Mouse (Mus musculus): ENCODE measurements around the gene Gtpbp10. TPM values are rescaled to one million over a fixed set of nuclear protein-coding genes. Genes with fewer than 3 reads are reported as not detected.

Gene Gtpbp10
- polyA plus RNA-seq, 1 experiment from 2014 or later = 17.0 TPM

DNA sequence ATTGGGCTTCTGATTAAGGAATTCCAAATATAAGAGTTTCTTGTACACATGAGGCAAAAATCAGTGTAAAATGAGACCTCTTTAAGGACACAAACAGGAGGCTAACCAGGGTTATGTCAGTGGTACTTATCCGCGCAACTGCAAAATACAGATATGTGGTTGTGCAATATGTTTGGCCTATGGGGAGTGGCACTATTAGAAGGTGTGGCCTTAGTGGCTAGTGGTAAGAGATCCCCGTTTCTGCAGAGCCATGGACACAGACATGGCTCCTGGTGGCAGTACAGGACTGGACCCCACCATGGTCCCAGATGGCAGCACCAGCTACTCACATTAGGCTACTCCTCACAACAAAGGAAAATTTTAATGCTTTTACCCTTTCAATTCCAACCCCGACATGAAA is 64.3 kb downstream of the Gtpbp10 start:
- ATAC-seq (replicated peaks; ENCODE audit: insufficient number of reproducible peaks, insufficient read depth, low FRiP score, low read depth) = no peak
- H3K4me1 ChIP-seq (replicated peaks) = no peaks in the 10 kb centered on the region
- no peak overlapping the region for H3K9ac ChIP-seq
- no peak overlapping the region for H3K27ac ChIP-seq
- no peak overlapping the region for H3K4me2 ChIP-seq
- 74% methylated on average over 4 of the region's 4 CpGs for WGBS
- H3K9me3 ChIP-seq (replicated peaks) = no peaks in the 10 kb centered on the region
- peaks cover 8% of the 10 kb centered on the region; the same call in 1 of the 2 replicates for H3K27me3 ChIP-seq
- H3K36me3 ChIP-seq = no peaks in the 10 kb centered on the region
- H3K4me3 ChIP-seq = no peak overlapping the region

- H3K36me3 ChIP-seq = no peaks in the 10 kb centered on the region
- no peak for ATAC-seq (replicated peaks; ENCODE audit: insufficient number of reproducible peaks, insufficient read depth, low FRiP score, low read depth)
- no peak overlapping the region for H3K9ac ChIP-seq
- no peak overlapping the region for H3K4me2 ChIP-seq
- 38% methylated on average over 16 of the region's 16 CpGs for WGBS
- H3K4me1 ChIP-seq (replicated peaks) = no peaks in the 10 kb centered on the region
- H3K27ac ChIP-seq = no peak overlapping the region
- H3K9me3 ChIP-seq (replicated peaks) = no peaks in the 10 kb centered on the region
- no peak overlapping the region for H3K4me3 ChIP-seq
- H3K27me3 ChIP-seq = peaks cover 8% of the 10 kb centered on the region; the same call in 1 of the 2 replicates
Observed at GRCm38 (mm10) chr5:5494269-5495005, 64.9 kb downstream of the Gtpbp10 start.

GRCm38 (mm10) chr5:5492163-5492562 is 67.2 kb downstream of the Gtpbp10 start:
- Histone ChIP-seq H3K9me3 (replicated peaks) (no peaks in the 10 kb centered on the region), H3K4me3 (no peak overlapping the region), H3K36me3 (no peaks in the 10 kb centered on the region), H3K9ac (no peak overlapping the region), H3K27me3 (peaks cover 8% of the 10 kb centered on the region; the same call in 1 of the 2 replicates), H3K4me2 (no peak overlapping the region), H3K4me1 (replicated peaks) (no peaks in the 10 kb centered on the region), H3K27ac (no peak overlapping the region)
- no peak for ATAC-seq (replicated peaks; ENCODE audit: insufficient number of reproducible peaks, insufficient read depth, low FRiP score, low read depth)
- WGBS = 93% methylated on average over 4 of the region's 4 CpGs

Other genes with a start within 250 kb of the Gtpbp10 start
- gene Cdk14, start 139.2 kb downstream of the Gtpbp10 start, polyA plus RNA-seq (2015; fragmentation: Nextera tagmentation; extraction: Ambion mirVana) = 12.0 and 13.6 TPM in 2 replicates
- not detected in 2 replicates for gene 1700015F17Rik, start 80.4 kb downstream of the Gtpbp10 start, polyA plus RNA-seq (2015; fragmentation: Nextera tagmentation; extraction: Ambion mirVana)
- gene Cldn12, start 44.6 kb downstream of the Gtpbp10 start, polyA plus RNA-seq (2015; fragmentation: Nextera tagmentation; extraction: Ambion mirVana) = 9.9 and 11.4 TPM in 2 replicates
- gene Gm8773, start 14.3 kb upstream of the Gtpbp10 start, polyA plus RNA-seq (2015; fragmentation: Nextera tagmentation; extraction: Ambion mirVana) = 1.2 and 1.3 TPM in 2 replicates
- gene Cfap69, start 104.7 kb upstream of the Gtpbp10 start, polyA plus RNA-seq (2015; fragmentation: Nextera tagmentation; extraction: Ambion mirVana) = 1.6 and 1.9 TPM in 2 replicates
- 1.9 and 2.9 TPM in 2 replicates for gene Steap2, start 135.0 kb upstream of the Gtpbp10 start, polyA plus RNA-seq (2015; fragmentation: Nextera tagmentation; extraction: Ambion mirVana)
- 1.7 and 2.3 TPM in 2 replicates for gene Steap1, start 189.8 kb upstream of the Gtpbp10 start, polyA plus RNA-seq (2015; fragmentation: Nextera tagmentation; extraction: Ambion mirVana)